Mouse (Mus musculus): ENCODE measurements around the gene Mbip. TPM values are rescaled to one million over a fixed set of nuclear protein-coding genes. Genes with fewer than 3 reads are reported as not detected.

The Mbip gene
- polyA plus RNA-seq, 2 experiments = 6.9 to 7.8 TPM

DNA sequence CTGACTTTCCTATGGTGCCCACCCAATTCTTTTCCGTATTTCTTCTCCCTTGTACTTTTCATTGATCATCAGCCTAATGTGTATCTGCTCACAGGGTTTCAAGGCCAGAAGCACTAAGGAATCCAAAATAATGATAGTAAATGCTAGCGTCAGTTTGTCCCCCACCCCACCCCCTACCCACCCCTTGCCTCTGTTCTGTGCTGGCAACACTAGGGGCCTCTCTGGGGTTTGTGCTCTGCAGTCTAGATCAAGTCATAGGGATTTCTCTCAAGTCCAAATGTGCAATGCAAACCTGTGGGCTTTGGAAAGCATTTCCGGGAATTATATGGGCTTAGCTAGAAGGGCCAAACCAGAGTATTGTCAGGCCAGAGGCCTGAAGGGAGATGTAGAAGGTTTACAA, 46.1 kb downstream of the Mbip start:
- Histone ChIP-seq H3K27me3 (ENCODE audit: control insufficient read depth, insufficient read depth, low read length) (no peaks in the 10 kb centered on the region), H3K36me3 (replicated peaks; ENCODE audit: control insufficient read depth, insufficient read depth, low read depth) (no peaks in the 10 kb centered on the region), H3K4me2 (ENCODE audit: low read depth) (no peak overlapping the region), H3K4me3 (ENCODE audit: insufficient read depth in 1 of 2, low read depth in 2 of 2, low read length in 2 of 2) (no peak overlapping the region), H3K4me1 (replicated peaks; ENCODE audit: control insufficient read depth in 2 of 2, insufficient read depth in 2 of 2, low read length in 1 of 2) (peaks cover 0 to 1% of the 10 kb centered on the region in 2 experiments; a peak in 2 of 4 replicates), H3K9me3 (ENCODE audit: control insufficient read depth, low read length) (no peaks in the 10 kb centered on the region), H3K9ac (replicated peaks) (no peak overlapping the region), H3K27ac (no peak overlapping the region)
- DNase-seq (ENCODE audit: low read depth in 3 of 3, low spot score in 3 of 3) (no peak), ATAC-seq (ENCODE audit: insufficient read depth) (no peak)
- TF ChIP-seq CTCF (IDR thresholded peaks at IDR 0.05; ENCODE audit: low read depth) (no peak), EP300 (IDR thresholded peaks at IDR 0.05; ENCODE audit: low read depth) (no peak)
- WGBS (ENCODE audit: insufficient replicate concordance) = 50% methylated on average over 3 of the region's 3 CpGs

DNA sequence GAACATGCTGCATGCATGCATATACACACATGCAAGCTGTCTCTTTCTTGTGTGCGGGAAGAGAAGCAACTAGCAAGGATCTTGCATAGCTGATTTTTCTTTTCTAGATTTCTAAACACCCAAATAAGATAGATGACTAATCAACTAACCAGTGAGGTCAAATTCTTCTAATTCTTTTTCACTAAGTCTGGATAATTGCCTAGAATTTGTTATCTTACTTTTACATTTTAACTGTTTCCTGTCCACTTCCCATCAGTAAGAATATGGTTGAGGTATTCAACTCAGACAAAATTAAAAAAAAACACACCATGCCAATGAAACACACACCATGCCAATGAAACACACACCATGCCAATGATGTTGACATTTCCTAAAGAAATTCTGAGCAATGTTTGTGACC, 46.8 kb downstream of the Mbip start:
- TF ChIP-seq EP300 (IDR thresholded peaks at IDR 0.05; ENCODE audit: low read depth) = no peak
- no peak for TF ChIP-seq CTCF (IDR thresholded peaks at IDR 0.05; ENCODE audit: low read depth)
- Histone ChIP-seq H3K4me2 (ENCODE audit: low read depth) (no peak overlapping the region), H3K4me3 (ENCODE audit: insufficient read depth in 1 of 2, low read depth in 2 of 2, low read length in 2 of 2) (no peak overlapping the region), H3K9ac (replicated peaks) (no peak overlapping the region), H3K27ac (no peak overlapping the region), H3K27me3 (ENCODE audit: control insufficient read depth, insufficient read depth, low read length) (no peaks in the 10 kb centered on the region), H3K36me3 (replicated peaks; ENCODE audit: control insufficient read depth, insufficient read depth, low read depth) (no peaks in the 10 kb centered on the region), H3K4me1 (replicated peaks; ENCODE audit: control insufficient read depth in 2 of 2, insufficient read depth in 2 of 2, low read length in 1 of 2) (peaks cover 0 to 1% of the 10 kb centered on the region in 2 experiments; a peak in 2 of 4 replicates), H3K9me3 (ENCODE audit: control insufficient read depth, low read length) (no peaks in the 10 kb centered on the region)
- ATAC-seq (ENCODE audit: insufficient read depth) (no peak), DNase-seq (ENCODE audit: low read depth in 3 of 3, low spot score in 3 of 3) (no peak)
- 23% methylated on average over 1 of the region's 1 CpGs for WGBS (ENCODE audit: insufficient replicate concordance)

DNA sequence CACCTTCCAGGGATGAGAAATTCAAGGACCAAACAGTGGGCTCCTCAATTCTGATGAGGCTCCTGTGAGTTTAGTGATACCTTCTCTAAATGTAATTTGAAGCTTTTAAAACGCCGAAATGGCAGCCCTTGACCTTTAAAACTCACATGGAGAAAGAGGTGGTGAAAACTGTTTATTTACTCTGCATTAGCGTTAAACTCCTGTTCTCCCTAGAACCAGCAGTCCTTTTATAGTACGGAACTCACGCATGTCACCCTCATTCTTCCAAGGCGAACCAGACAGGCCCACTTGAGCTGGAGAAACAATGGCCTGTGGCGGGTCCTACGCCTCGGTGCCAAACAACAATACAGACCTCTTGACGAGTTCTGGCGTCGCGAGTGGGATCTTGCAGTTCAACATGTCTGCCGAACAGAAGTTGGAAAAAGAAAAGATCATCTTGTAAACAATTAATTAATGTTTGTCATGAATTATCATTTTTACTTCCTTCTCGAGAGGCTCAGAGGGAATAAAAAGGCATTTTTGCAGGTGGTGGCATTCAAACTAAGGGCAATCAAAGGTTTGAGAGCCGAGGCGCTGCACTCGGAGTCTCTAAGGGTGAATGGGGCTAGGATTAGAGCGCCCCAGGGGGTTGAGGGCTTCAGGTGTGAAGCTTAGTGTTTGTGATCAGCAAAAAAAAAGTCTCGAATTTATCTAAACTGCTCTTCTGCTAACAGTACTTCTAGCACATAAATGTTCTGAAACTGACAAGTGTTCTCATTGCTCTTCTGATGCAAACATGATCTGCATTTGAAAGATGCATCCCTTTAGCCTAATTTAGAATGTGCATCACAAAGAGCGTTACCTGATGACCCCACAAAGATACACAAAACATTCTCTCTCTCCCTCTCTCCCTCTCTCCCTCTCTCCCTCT, 47.5 kb downstream of the Mbip start:
- Histone ChIP-seq H3K4me1 (replicated peaks; ENCODE audit: control insufficient read depth in 2 of 2, insufficient read depth in 2 of 2, low read length in 1 of 2) (peaks cover 0 to 1% of the 10 kb centered on the region in 2 experiments; a peak in 2 of 4 replicates), H3K9me3 (ENCODE audit: control insufficient read depth, low read length) (no peaks in the 10 kb centered on the region), H3K9ac (replicated peaks) (no peak overlapping the region), H3K27me3 (ENCODE audit: control insufficient read depth, insufficient read depth, low read length) (no peaks in the 10 kb centered on the region), H3K36me3 (replicated peaks; ENCODE audit: control insufficient read depth, insufficient read depth, low read depth) (no peaks in the 10 kb centered on the region), H3K4me3 (ENCODE audit: insufficient read depth in 1 of 2, low read depth in 2 of 2, low read length in 2 of 2) (no peak overlapping the region), H3K27ac (no peak overlapping the region), H3K4me2 (ENCODE audit: low read depth) (no peak overlapping the region)
- DNase-seq (ENCODE audit: low read depth in 3 of 3, low spot score in 3 of 3) = no peak
- WGBS (ENCODE audit: insufficient replicate concordance) = 29% methylated on average over 21 of the region's 21 CpGs
- no peak for ATAC-seq (ENCODE audit: insufficient read depth)
- no peak for TF ChIP-seq EP300 (IDR thresholded peaks at IDR 0.05; ENCODE audit: low read depth)
- TF ChIP-seq CTCF (IDR thresholded peaks at IDR 0.05; ENCODE audit: low read depth) = no peak

DNA sequence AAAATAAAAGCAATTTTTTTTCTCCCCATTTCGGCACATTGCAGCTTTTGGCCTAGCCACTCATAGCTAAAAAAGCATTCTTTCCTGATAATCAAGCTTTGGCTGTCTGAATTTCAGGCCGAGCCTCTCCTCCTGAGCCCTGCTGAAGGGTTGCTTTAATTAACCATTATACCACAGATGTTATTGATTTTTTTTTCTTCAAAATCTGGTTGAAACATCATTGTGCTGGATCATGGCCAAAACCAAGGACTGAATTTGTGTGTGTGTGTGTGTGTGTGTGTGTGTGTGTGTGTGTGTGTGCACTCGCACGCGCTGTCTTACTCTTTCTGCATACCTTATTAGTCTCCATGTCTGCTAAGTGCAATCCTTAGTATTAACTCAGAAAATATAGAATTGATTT, 48.6 kb downstream of the Mbip start:
- no peak for TF ChIP-seq EP300 (IDR thresholded peaks at IDR 0.05; ENCODE audit: low read depth)
- no peak for TF ChIP-seq CTCF (IDR thresholded peaks at IDR 0.05; ENCODE audit: low read depth)
- no peak for DNase-seq (ENCODE audit: low read depth in 3 of 3, low spot score in 3 of 3)
- Histone ChIP-seq H3K27me3 (ENCODE audit: control insufficient read depth, insufficient read depth, low read length) (no peaks in the 10 kb centered on the region), H3K4me3 (ENCODE audit: insufficient read depth in 1 of 2, low read depth in 2 of 2, low read length in 2 of 2) (no peak overlapping the region), H3K4me1 (replicated peaks; ENCODE audit: control insufficient read depth in 2 of 2, insufficient read depth in 2 of 2, low read length in 1 of 2) (peaks cover 0 to 1% of the 10 kb centered on the region in 2 experiments; a peak in 2 of 4 replicates), H3K27ac (no peak overlapping the region), H3K4me2 (ENCODE audit: low read depth) (no peak overlapping the region), H3K9me3 (ENCODE audit: control insufficient read depth, low read length) (no peaks in the 10 kb centered on the region), H3K9ac (replicated peaks) (no peak overlapping the region), H3K36me3 (replicated peaks; ENCODE audit: control insufficient read depth, insufficient read depth, low read depth) (no peaks in the 10 kb centered on the region)
- no peak for ATAC-seq (ENCODE audit: insufficient read depth)
- 61% methylated on average over 5 of the region's 5 CpGs for WGBS (ENCODE audit: insufficient replicate concordance)

DNA sequence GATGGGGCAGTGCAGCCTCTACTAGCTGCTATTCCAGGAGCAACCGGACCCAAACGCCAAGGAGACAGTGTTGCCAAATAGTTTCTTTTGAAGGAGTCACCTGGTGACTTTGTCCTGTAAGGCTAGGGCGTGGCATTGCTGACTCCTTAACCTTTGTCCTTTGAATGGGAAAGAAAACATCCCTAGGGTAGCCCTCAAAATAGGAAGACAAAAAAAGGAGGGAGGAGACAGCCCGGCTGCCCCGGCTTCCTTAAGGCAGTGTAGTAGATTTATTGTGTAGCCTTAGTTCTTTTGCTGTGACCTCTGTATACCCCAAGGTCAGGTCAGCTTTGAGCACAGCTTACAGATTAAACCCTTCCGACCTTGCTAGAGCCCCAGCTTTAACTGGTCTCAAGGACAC, 49.2 kb downstream of the Mbip start:
- Histone ChIP-seq H3K27me3 (ENCODE audit: control insufficient read depth, insufficient read depth, low read length) (no peaks in the 10 kb centered on the region), H3K36me3 (replicated peaks; ENCODE audit: control insufficient read depth, insufficient read depth, low read depth) (no peaks in the 10 kb centered on the region), H3K4me2 (ENCODE audit: low read depth) (no peak overlapping the region), H3K27ac (no peak overlapping the region), H3K4me3 (ENCODE audit: insufficient read depth in 1 of 2, low read depth in 2 of 2, low read length in 2 of 2) (no peak overlapping the region), H3K9ac (replicated peaks) (no peak overlapping the region), H3K9me3 (ENCODE audit: control insufficient read depth, low read length) (no peaks in the 10 kb centered on the region), H3K4me1 (replicated peaks; ENCODE audit: control insufficient read depth in 2 of 2, insufficient read depth in 2 of 2, low read length in 1 of 2) (peaks cover 0 to 1% of the 10 kb centered on the region in 2 experiments; a peak in 2 of 4 replicates)
- ATAC-seq (ENCODE audit: insufficient read depth) (no peak), DNase-seq (ENCODE audit: low read depth in 3 of 3, low spot score in 3 of 3) (no peak)
- WGBS (ENCODE audit: insufficient replicate concordance) = 55% methylated on average over 6 of the region's 6 CpGs
- no peak for TF ChIP-seq EP300 (IDR thresholded peaks at IDR 0.05; ENCODE audit: low read depth)
- TF ChIP-seq CTCF (IDR thresholded peaks at IDR 0.05; ENCODE audit: low read depth) = no peak

All from liver, embryonic 14.5 days (tissue).